Mouse (Mus musculus): ENCODE data around the gene Prkn.

Gene Prkn

DNA sequence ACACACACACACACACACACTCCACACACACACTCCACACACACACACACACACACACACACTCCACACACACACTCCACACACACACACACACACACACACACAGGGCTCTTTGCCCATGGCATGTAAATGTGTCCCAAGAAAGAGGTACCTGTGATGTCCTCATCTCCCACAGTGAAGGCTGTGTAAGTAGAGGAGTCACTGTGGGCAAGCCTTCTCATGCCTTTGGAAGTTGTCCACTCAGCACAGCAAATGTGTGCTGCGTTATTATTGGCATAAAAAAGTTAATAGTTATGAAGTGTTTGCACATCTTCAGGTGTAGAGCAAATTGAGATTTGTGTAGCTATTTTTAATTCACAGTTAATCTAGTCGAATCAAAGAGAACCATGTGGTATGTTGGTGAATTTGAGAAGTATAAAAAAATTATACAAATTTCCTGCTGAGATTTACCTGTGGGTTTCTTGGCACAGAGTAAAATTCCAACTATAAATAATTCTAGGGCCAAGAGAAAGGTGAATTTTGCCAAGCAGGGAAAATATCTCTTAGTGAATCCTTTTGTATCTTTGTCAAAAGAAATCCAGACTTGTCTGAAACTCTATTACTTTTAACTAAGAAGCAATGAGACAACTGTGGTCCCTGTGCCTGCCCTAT, 562.2 kb downstream of the Prkn start:
- DNase-seq (ENCODE audit: low read depth): no peak

DNA sequence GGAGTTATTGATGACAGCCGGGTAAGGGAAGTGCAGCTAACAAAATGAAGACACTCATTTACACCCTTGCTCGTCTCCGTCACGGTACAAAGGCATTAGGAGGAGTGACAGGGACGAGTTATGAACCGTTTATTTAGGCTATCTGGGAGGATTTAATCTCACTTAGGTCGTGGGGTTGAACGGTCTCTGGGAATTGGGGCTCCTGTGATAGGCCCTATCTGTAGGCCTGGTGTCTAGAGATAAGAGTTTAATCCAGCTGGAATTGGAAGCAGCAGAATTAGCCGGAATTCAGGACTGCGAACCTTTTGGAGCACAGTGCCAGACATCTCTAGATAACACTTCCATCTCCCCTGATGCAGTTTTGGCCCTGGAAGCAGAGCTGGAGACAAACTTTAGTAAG, 571.2 kb downstream of the Prkn start:
- no peak for DNase-seq (ENCODE audit: low read depth)

DNA sequence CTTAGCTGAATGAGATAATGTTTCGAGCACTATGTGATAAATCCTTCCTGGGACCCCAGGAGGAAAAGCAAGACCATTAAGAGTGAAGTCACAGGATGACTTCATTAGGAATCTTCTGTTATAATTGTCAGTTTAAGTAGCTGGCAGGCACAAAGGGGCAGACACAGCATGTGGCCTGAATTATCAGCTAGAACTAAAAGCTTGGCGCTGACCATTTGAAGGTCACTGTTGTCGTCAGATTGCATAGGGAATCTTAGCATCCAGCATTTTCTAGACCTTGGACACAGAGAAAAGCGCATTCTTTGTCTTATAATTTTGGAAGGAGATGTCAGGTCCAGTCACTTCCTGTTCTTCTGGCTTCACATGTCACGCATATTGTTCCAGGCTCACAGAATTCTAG, 573.5 kb downstream of the Prkn start:
- no peak for DNase-seq (ENCODE audit: low read depth)

DNA sequence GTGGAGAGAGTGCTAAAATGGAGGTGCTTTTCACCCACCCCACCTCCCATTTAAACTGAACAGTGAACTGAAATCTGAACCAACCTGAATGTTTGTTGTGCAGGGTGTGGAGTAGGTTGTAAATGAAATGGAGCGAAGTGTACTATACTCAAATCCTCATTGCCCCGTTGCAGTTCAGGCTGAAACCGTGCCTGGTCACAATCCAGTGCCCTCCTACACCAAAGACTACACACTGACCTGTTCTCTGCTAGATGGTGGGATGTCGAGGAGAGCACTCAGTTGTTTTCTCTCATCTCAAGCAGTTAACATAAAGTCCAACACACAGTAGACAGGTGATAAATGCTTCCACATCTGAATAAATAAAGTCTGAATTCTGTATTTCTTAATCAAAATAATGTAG, 574.1 kb downstream of the Prkn start:
- DNase-seq (ENCODE audit: low read depth): no peak

DNA sequence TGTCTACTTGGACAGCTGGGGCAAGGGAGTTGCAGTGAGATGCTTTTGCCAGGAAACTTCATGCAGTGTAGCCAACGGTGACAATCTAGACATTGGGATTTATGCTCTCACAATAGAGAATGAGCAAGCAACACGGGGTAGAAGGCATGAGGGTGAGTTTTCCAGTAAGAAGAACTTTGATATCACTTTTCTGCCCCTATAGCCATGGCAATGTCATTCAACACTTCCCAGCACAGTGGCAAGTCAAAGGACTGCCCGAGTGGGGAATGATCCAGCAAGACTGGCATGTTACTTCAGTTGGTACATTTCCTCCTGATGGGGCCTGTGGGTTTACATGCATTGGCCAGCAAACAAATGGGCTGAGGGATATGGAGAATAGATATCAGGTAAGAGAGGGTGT, 577.0 kb downstream of the Prkn start:
- no peak for DNase-seq (ENCODE audit: low read depth)

DNA sequence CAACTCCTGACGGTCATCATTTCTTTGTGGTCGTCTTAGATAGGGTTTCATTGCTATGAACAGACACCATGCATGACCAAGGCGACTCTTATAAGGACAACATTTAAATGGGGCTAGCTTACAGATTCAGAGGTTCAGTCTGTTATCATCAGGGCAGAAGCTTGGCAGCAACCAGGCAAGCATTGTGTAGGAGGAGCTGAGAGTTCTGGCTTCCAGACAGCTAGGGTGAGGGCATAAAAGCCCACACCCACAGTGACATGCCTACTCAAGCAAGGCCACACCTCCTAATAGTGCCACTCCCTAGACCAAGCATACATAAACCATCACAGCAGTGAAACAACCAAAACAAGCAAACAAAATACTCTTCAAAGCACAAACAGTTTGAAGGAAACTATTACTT, 579.3 kb downstream of the Prkn start:
- no peak for DNase-seq (ENCODE audit: low read depth)

DNA sequence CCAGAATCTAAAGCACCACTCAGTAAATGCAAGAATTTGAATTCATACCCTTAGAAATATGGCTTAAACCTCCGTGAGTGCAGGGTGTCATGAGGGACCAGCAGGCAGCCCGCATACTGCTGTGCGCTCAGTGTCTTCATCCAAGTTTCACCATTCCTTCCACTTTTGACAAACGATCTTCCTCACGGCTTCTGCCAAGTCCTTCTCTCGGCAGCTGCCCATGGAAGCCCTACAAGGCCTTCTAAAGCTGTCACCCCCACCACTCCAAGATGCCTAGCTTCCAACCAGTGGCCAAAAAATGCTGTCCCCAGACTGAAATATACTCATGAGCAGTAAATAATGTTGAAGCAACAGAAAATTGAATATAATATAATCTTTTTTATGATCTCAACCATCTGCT, 580.7 kb downstream of the Prkn start:
- no peak for DNase-seq (ENCODE audit: low read depth)

DNA sequence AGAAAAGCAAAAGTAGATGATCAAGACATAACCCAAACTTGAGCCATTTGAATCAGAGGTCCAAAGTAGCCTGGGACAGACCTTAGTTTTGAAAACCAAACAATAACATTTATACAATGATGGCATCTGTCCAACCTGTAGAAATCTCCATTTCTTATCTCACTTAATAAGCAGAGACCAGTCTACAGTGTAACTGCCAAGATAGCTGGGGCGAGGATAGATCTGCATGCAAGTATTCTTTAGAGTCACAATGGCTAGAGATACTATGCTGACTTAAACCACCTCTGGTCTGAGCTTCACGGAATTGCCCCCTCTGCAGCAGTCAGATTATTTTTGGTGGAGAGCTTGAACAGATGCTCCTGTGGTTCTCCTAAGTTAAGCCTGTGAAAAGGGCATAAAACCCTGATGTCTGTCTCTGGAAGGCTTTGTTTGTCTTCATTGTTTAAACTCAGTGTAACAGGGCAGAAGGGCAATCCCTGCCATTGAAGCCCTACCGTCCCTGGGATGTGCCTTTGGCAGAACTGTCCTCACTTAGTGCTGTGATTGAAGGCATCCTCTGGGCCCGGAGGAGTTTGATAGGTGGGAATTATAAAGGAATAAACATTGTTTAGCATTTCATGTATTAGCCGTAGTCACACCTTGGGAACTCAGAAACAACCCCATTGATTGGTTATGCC, 581.2 kb downstream of the Prkn start:
- no peak for DNase-seq (ENCODE audit: low read depth)

DNA sequence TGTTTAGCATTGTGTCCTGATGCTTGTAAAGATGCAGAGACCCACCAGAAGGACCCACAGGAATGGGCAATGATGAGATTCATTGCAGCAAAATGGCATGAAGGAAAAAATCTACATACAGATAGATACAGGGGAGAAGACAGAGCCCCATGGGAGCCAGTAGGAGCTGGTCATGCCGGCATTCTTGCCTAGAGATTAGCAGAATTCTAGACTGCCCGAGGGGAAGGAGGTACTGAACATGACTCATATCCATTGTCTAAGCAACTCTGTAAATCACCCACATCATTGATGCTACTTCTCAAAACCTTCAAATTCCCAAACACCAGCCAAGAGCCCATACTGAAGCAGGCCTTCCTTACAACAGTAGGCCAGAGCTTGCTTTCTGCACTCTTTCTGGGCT, 591.1 kb downstream of the Prkn start:
- DNase-seq (ENCODE audit: low read depth): no peak

DNA sequence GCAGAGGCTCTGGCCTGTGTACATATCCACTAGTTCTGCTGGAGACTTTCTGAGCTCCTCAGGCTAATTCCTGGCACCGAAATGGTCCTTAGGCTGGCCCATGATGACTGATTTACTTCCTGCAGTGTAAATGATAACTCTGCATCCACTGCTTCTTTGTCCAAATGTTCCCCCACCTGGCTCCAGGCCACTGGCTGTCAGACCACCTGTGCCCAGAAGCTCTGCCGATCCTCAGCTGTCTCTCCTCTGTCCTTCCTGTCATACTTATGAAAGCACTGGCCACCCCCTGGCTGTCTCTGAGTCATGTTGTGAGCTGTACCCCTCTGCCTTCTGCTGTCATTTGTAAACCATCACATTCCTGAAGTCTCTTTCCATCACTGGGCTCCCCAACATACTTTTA, 592.4 kb downstream of the Prkn start:
- DNase-seq (ENCODE audit: low read depth): no peak

DNA sequence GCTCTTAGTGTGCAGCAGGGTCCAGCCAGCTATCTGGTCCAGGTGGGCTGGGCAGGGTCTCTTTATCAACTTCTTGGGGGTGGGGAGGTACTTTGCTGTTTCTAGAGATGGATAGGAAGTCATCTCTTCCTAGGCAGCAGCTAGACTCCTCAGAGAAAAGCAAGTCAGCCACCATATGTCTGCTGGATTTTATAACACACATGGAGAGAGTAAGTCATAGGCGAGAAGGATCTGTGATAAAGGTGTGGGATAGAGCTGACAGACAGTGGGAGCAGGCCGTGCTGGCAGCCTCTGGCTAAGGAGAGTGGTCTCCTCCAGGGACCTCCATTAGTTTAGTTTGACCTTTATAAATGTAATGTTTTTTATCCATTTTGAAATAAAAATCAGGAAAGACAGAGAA, 622.5 kb downstream of the Prkn start:
- no peak for DNase-seq (ENCODE audit: low read depth)

DNA sequence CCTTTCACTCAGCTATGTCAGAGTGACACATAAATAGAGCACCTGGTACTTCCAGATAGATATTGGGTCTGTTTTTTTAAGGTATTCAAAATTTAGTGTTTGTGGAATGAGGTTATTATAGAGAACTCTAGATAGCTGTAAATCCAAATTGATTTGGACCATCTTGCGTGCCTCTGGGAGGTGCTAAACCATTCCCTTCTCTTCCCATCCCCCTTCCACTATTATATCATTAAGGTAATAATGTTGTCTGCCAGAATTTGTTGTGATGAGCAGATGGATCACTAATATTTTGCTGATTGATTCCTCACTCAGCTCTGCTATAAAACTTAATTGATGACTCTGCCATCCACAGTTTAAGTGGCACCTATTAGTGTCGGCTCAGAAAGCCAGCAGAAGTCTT, 625.9 kb downstream of the Prkn start:
- no peak for DNase-seq (ENCODE audit: low read depth)

DNA sequence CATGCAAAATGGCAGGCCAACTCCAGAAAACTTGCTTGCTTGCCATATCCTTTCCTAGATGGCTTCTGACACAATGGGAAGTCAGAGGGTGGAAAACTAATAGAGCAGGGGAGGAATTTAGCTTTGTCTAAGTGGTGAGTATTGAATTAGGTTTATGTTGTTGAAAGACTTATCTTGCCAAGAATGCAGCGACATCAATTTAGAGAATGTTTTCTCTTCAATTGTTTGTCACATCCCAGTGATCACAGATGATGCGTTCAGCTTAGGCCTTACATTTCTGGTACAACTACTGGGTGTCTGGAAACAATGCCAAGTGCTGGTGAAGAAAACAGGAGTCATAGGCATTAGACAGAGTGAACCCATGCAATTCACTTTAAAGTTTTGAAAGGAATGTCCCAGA, 628.4 kb downstream of the Prkn start:
- DNase-seq (ENCODE audit: low read depth): no peak

DNA sequence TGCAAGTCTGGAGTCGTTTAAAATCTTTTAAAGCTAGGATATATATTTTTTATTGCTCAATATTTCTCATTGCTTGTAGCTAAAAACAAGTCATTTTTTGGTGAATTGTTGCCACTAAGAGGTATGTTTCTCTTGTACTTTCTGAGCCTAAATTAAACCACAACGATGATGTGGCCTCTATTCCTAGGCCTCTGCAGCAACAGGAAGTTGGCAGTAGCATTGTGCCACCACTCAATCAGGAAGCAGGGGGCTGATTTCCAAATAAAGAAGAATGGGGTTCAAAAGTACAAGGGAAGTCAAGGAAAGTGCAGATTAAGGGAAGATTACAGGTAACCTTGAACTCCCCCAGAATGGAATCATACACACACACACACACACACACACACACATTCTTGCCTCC, 642.8 kb downstream of the Prkn start:
- DNase-seq (ENCODE audit: low read depth): no peak

DNA sequence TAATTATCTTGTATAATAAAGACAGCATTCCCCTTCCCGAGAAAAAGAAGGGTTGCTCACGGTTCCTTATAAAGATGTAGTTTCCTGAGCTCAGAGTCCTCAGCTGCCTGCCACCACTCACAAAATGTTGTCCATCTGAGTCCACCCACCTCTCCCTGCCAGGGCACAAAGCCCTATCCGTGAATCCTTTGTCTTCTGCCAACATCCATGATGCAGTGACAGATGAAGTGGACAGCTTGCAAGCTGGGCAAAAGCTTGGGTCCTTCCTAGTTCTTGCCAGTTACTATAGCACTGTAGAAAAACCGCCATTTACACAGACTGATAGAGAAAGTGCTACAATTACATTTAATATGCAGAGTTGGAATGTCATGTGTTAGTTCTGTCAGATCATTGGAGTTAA, 649.9 kb downstream of the Prkn start:
- DNase-seq (ENCODE audit: low read depth): no peak

DNA sequence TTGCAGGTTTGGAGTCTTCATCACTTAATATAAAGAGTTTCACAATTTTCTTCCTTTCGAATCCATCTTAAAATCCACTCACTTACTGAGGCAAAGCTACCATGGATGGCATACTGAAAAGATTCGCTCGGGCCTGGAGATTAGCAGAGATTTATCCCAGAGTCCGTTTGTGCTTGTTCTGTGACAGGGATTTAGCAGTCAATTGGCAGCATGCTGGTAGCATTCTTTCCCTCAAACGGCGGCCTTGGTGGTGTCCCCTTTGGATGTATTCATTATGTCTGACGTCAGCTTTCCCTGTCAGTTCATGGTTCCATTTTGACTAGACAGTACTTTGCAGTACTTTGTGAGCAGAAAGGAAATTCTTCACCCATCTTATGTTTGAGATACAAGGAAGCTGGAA, 662.4 kb downstream of the Prkn start:
- DNase-seq (ENCODE audit: low read depth): no peak

DNA sequence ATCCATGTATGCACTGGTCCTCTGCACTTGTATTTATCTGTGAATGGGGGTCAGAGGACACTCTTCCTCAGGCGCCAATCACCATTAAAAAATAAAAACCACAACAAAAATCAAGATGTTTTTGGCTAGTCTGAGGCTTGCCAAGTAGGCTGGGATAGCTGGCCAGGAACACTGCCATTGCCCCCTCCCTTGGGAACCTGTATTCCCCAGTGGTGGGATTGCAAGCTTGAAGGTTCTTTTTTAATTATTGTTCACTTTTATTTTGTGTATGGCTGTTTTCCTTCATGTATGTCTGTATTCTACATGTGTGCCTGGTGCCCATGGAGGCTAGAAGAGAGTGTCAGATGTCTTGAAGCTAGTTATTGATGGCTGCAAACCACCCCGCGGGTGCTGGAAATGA, 664.3 kb downstream of the Prkn start:
- DNase-seq (ENCODE audit: low read depth): no peak

DNA sequence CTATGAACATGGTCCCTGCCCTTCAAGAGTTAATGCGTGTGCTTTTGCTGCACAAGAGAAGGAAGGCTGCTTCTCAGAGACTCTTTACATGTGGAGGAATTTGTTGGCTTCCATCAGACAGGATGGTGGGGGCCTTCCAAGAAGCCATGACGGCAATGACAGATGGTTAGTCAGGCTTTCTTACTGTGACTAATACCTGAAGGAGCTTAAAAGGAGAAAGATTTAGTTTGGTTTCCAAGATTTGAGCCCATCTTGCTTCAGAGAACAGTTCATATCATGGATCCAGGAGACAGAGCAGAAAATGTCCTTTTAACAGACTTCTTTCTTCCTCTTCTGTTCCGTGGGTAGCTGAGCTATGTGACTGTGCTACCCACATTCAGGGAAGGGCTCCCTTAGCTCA, 666.9 kb downstream of the Prkn start:
- no peak for DNase-seq (ENCODE audit: low read depth)

DNA sequence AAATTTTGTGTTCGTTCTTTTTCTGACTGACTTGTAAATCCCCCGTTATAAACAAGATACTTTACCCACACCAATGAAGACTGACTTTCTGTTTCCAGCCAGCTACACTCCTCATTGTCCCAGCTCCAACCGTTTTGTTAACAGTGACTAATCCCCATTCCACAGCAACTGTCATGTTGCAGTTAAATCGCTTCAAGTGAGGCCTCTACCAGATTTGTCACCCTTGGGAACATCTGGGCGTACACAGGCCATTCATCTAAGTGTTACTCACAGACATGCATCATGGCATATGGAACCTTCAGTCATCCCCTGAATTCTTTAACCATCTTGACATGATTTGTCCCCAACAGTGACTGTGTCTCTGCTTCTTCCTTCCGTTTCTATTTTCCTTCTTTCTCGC, 669.9 kb downstream of the Prkn start:
- DNase-seq (ENCODE audit: low read depth): no peak

DNA sequence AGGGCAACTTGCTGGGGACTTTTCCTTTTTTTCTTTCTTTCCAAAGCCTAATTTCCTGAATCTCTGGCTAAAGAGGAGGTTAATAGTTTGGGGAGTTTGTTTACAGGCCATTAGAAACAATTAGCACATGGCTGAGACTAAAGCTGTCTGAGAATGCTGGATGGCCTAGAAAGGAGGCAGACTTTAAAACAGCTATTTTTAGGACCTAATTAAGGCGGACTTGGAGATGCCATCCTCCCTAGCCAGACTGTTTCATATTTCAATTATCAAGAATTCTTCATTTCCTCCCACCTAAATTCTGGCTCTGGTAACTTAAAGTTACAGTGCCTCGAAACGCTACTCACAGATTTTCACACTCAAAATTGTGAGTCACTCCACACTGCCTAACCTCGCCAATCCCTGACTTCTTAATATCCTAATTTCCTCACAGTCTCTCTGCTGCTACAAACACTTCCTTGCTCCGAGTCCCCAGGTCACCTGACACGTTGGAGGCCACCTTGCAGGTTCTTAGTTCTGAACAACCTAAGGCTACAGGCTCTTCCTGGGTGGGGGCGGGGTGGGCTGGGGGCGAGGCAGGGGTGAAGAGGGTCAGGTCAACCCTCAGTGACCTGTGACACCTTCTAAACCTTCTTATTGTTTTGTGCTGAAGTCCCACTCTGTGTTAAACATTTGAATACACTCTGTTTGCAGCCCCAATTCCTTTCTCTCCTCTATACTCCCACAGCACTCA, 674.0 kb downstream of the Prkn start:
- no peak for DNase-seq (ENCODE audit: low read depth)

DNA sequence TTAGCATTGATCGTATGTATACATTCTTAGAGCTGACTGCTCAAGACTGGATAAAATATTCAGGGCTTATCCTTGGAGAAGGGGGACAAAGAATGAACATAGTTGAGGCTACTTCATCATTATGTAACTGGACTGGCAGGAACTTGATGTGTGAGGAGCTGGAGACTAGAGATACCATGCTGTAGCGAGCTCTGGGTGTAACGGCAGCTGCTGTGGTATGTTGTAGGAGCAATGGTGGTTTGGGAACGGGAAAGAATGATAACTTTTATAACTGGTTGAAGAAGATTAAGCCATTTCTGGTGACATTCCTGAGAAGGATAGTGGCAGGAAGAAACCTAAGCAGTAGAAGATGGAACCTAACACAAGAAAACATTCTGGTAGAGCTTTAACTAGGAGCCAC, 675.4 kb downstream of the Prkn start:
- DNase-seq (ENCODE audit: low read depth): no peak

DNA sequence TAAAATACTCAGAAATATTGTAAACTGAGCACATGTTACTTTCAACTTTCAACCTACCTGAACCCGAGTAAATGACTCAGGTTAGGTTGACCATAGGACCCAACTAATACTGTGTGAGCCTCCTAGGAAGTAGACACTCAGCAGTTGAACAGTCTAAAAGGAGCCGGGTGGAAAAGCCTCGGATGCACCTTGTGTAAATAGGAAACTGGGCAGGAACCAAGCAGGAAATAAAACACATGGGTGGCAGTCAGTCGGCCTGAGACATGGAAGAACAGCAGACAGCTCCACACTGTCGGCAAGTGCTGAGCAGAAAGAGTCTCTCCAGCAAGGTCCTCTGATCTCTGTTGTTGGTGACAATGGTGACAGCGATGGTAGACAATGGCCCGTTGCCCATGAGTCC, 676.0 kb downstream of the Prkn start:
- no peak for DNase-seq (ENCODE audit: low read depth)

DNA sequence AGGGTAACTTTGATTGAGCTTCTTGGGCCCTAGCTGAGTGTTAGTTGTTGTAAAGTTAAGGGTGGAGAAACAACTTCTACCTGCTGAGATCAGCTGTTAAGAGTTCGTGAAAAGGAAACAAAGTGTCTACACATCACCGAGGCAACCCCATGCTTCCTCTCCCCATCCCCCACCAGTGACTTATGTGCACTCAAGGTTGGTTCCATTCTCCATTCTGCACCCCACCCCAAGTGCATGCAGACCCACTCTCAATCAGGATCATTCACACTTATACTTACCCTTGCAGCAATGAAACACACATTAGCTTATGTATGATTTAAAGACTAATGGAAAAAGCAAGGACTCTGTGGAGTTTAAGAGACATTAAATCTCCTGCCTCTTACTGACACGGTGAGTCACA, 691.9 kb downstream of the Prkn start:
- DNase-seq (ENCODE audit: low read depth): no peak

DNA sequence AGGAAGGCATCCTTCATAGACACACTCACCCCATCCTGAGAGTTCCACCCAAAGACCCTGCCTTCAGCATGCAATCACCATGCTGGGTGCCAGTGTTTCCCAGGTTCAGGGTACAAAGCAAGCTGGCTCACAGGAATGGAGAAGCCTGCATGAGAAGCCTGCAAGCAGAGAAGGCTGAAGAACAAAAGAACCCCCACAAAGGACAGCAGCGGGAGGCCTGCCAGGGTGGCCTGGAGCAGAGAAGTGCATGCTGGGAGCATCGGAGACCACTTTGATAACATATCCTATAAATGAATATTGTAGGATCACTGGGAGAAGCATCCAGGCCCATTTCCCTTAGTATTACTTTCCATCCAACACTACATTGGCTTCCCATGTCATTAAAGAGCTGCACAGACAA, 692.6 kb downstream of the Prkn start:
- DNase-seq (ENCODE audit: low read depth): no peak
